Mouse (Mus musculus) mammary gland, adult 2 months (tissue): Measurements from ENCODE around the gene Rhbdl2. TPM values are rescaled to one million over a fixed set of nuclear protein-coding genes. Genes with fewer than 3 reads are reported as not detected.

ENCODE experiments used
- polyA plus RNA-seq: library from polyadenylated mRNA; depleted of rRNA; stranded (reverse); fragments of >200 nt; gene quantifications from 2 replicates; pipeline ENCODE4 v1.2.3, GENCODE M21; 2012; ENCODE audit warnings: low replicate concordance; rRNA removed

Gene Rhbdl2
- 1.5 and 2.5 TPM in 2 replicates for polyA plus RNA-seq

DNA sequence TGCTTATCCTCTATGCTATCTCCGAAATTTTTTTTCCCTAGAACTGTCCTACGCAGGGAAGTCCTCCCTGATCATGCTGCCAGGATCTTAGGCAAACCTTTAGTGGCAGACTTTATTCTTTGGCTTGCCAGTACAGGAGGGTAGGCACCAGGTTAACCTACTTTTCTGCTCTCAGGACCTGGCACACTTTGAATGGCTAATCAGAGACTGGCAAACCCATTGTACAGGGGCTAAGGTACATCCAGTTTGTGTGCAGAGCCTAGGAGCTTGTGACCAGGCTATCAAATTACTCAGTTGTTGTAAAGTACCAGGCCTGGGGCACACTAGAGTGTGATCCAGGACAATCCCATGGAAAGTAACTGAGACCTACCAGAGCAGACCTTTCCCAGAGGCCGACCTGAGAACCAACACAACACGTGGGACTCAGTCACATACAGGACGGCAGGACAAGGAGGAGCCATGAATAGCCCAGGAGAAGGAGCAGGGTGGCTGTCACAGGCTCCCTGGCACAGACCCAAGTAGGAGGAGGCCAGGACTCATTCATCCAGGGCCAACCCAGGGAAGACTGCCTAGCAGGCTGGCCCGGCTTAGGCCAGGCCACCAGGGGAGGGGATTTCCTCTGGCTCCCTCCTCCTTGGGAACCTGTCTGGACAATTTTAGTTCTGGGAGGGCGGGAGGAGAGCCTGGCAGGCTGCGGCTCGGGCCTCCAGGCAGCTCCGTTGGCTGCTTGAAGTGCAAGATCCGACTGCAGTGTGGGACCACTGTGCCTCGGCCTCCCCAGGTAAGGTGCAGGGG is at the start of gene Rhbdl2:
Gene Rhbdl2 (plus strand): TSS at position 684 of the 795 bp plus-strand sequence.

GRCm38 (mm10) chr4:123750152-123750651 is 37.5 kb upstream of the Rhbdl2 start, which contains the start of gene Akirin1:
Gene Akirin1, minus strand, starts transcription at chr4:123750345.

GRCm38 (mm10) chr4:123859379-123859778 is 71.7 kb downstream of the Rhbdl2 start, which contains the start of gene 4933427I04Rik:
Gene 4933427I04Rik, plus strand, starts transcription at chr4:123859679.

Other genes with a start within 250 kb of the Rhbdl2 start
- gene Macf1, start 103.5 kb upstream of the Rhbdl2 start, polyA plus RNA-seq, result 78.9 and 106 TPM in 2 replicates
- 25.5 and 43.1 TPM in 2 replicates for gene Ndufs5, start 69.7 kb upstream of the Rhbdl2 start, polyA plus RNA-seq
- gene Akirin1, start 37.5 kb upstream of the Rhbdl2 start, polyA plus RNA-seq, result 25.3 and 69.4 TPM in 2 replicates
- not detected in 2 replicates for gene 4933427I04Rik, start 71.8 kb downstream of the Rhbdl2 start, polyA plus RNA-seq
- 8.1 and 21.6 TPM in 2 replicates for gene Mycbp, start 117.0 kb downstream of the Rhbdl2 start, polyA plus RNA-seq
- 45.0 and 60.6 TPM in 2 replicates for gene Rragc, start 129.6 kb downstream of the Rhbdl2 start, polyA plus RNA-seq
- gene 4930535I16Rik, start 130.1 kb downstream of the Rhbdl2 start, polyA plus RNA-seq, result 0.59 TPM in 1 of 2 replicates, not detected in the other